Mouse (Mus musculus) heart, postnatal 0 days (tissue): Measurements from ENCODE around the gene Lins1. TPM values are rescaled to one million over a fixed set of nuclear protein-coding genes. Genes with fewer than 3 reads are reported as not detected.

Source experiments
- ATAC-seq: fragments of 200-750 bp; cut with Nextera tagmentation; 2 replicates; pipeline ENCODE4 v1.8.0; 2017; ENCODE audit warnings: low read depth, moderate number of reproducible peaks, moderate library complexity; ENCODE audit not compliant: insufficient read depth
- DNase-seq: peaks from one replicate; pipeline ENCODE4 v3.0.0-alpha.2; 2016; ENCODE audit warnings: low spot score
- H3K27ac ChIP-seq: fragments of 300-500 bp; sonication (generic); 2 replicates; pipeline ENCODE4 v1.5.1; 2014; ENCODE audit warnings: low read depth, mild to moderate bottlenecking
- H3K27me3 ChIP-seq: fragments of 300-500 bp; sonication (generic); 2 replicates; pipeline ENCODE4 v1.6.1; 2014; ENCODE audit warnings: low read length, mixed read lengths; ENCODE audit not compliant: control insufficient read depth, insufficient read depth
- H3K36me3 ChIP-seq: fragments of 300-500 bp; sonication (generic); replicated peaks from 2 replicates; pipeline ENCODE4 v1.6.1; 2014; ENCODE audit warnings: low read length, mixed read lengths; ENCODE audit not compliant: control insufficient read depth, insufficient read depth
- H3K4me1 ChIP-seq: fragments of 300-500 bp; sonication (generic); 2 replicates; pipeline ENCODE4 v1.6.1; 2014; ENCODE audit warnings: antibody characterized with exemption; ENCODE audit not compliant: control insufficient read depth, insufficient read depth
- H3K4me2 ChIP-seq: fragments of 300-500 bp; sonication (generic); 2 replicates; pipeline ENCODE4 v1.6.1; 2014; ENCODE audit warnings: low read depth, mild to moderate bottlenecking, low read length, moderate library complexity
- H3K4me3 ChIP-seq: fragments of 300-500 bp; sonication (generic); 2 replicates; pipeline ENCODE4 v1.5.1; 2014; ENCODE audit warnings: low read depth, low read length
- H3K9ac ChIP-seq: fragments of 300-500 bp; sonication (generic); replicated peaks from 2 replicates; pipeline ENCODE4 v1.6.1; 2014; ENCODE audit warnings: low read depth, low read length, mixed read lengths
- H3K9me3 ChIP-seq: fragments of 300-500 bp; sonication (generic); replicated peaks from 2 replicates; pipeline ENCODE4 v1.6.1; 2016; ENCODE audit warnings: low read length; ENCODE audit not compliant: control insufficient read depth
- CTCF ChIP-seq: IDR thresholded peaks from 2 replicates; pipeline ENCODE4 v1.5.1; 2016; ENCODE audit warnings: antibody characterized with exemption, control low read depth, low read depth
- EP300 ChIP-seq: IDR thresholded peaks from 2 replicates; pipeline ENCODE4 v1.6.1; 2016; ENCODE audit warnings: antibody characterized with exemption, low read depth
- WGBS: fragments of 180-500 bp; shearing (Covaris S2); extraction: QIAGEN DNeasy Blood & Tissue Kit; methylation state at CpG from one replicate; pipeline ENCODE4 v1.1.7; 2014; 5-methylcytosine and 5-hydroxymethylcytosine counted together
- polyA plus RNA-seq: library from polyadenylated mRNA; unstranded; fragments of >200 nt; fragmentation: Nextera tagmentation; extraction: Ambion mirVana; gene quantifications from 2 replicates; pipeline ENCODE4 v1.2.1, GENCODE M21; 2015
- total RNA-seq: library from RNA; depleted of rRNA; stranded (reverse); fragments of >200 nt; gene quantifications from 2 replicates; pipeline ENCODE4 v1.2.3, GENCODE M21; 2014; ENCODE audit warnings: low replicate concordance

The Lins1 gene
- total and polyA plus RNA-seq, 2 experiments from 2014 or later: 2.1 to 5.6 TPM

- DNase-seq: no peak
- Histone ChIP-seq H3K9me3 (no peaks in the 10 kb centered on the region), H3K4me2 (no peak overlapping the region), H3K4me1 (no peaks in the 10 kb centered on the region; the same call in 1 of the 2 replicates), H3K27ac (no peak overlapping the region), H3K27me3 (no peaks in the 10 kb centered on the region), H3K36me3 (peaks cover 44% of the 10 kb centered on the region), H3K4me3 (no peak overlapping the region), H3K9ac (no peak overlapping the region)
- WGBS: 81% methylated on average over 9 of the region's 9 CpGs
- ATAC-seq: no peak
- TF ChIP-seq CTCF (no peak), EP300 (no peak)
Measured at GRCm38 (mm10) chr7:66655471-66655870, 34.2 kb upstream of the Lins1 start.

GRCm38 (mm10) chr7:66660291-66660690, 29.4 kb upstream of the Lins1 start:
- 0 out of 2 replicates have a peak, but pooled peaks have one; percentile 20 for ATAC-seq
- Histone ChIP-seq H3K4me2 (no peak overlapping the region), H3K9me3 (no peaks in the 10 kb centered on the region), H3K4me1 (no peaks in the 10 kb centered on the region), H3K4me3 (no peak overlapping the region), H3K9ac (no peak overlapping the region), H3K36me3 (peaks cover 36% of the 10 kb centered on the region), H3K27ac (no peak overlapping the region), H3K27me3 (no peaks in the 10 kb centered on the region)
- WGBS: 52% methylated on average over 7 of the region's 7 CpGs
- no peak for DNase-seq
- peak; percentile 15; the same call in 1 of the 2 replicates for TF ChIP-seq CTCF
- no peak for TF ChIP-seq EP300

GRCm38 (mm10) chr7:66660972-66661371, 28.7 kb upstream of the Lins1 start:
- H3K4me3 ChIP-seq: no peak overlapping the region
- no peak overlapping the region for H3K9ac ChIP-seq
- no peak overlapping the region for H3K27ac ChIP-seq
- H3K4me2 ChIP-seq: no peak overlapping the region
- DNase-seq: no peak
- 70% methylated on average over 8 of the region's 8 CpGs for WGBS
- H3K9me3 ChIP-seq: no peaks in the 10 kb centered on the region
- no peak for ATAC-seq
- H3K36me3 ChIP-seq: peaks cover 29% of the 10 kb centered on the region
- no peaks in the 10 kb centered on the region for H3K27me3 ChIP-seq
- no peak for TF ChIP-seq CTCF
- TF ChIP-seq EP300: no peak
- H3K4me1 ChIP-seq: no peaks in the 10 kb centered on the region

GRCm38 (mm10) chr7:66661572-66661971, 28.1 kb upstream of the Lins1 start:
- WGBS: 10% methylated on average over 8 of the region's 8 CpGs
- DNase-seq: peak; percentile 77
- H3K27me3 ChIP-seq: no peaks in the 10 kb centered on the region
- H3K9ac ChIP-seq: no peak overlapping the region
- H3K4me3 ChIP-seq: peak overlapping the region; percentile 29
- no peak overlapping the region for H3K27ac ChIP-seq
- peak; percentile 72 for ATAC-seq
- TF ChIP-seq EP300 (no peak), CTCF (peak; percentile 86)
- peak overlapping the region; percentile 39 for H3K4me2 ChIP-seq
- H3K36me3 ChIP-seq: peaks cover 27% of the 10 kb centered on the region
- no peaks in the 10 kb centered on the region for H3K4me1 ChIP-seq
- H3K9me3 ChIP-seq: no peaks in the 10 kb centered on the region

GRCm38 (mm10) chr7:66663548-66663947, 26.1 kb upstream of the Lins1 start:
- H3K36me3 ChIP-seq: peaks cover 21% of the 10 kb centered on the region
- H3K9me3 ChIP-seq: peaks cover 5% of the 10 kb centered on the region
- H3K9ac ChIP-seq: no peak overlapping the region
- ATAC-seq: no peak
- no peak for DNase-seq
- no peak overlapping the region for H3K4me3 ChIP-seq
- H3K4me2 ChIP-seq: no peak overlapping the region
- H3K4me1 ChIP-seq: no peaks in the 10 kb centered on the region
- H3K27ac ChIP-seq: no peak overlapping the region
- 85% methylated on average over 3 of the region's 3 CpGs for WGBS
- no peak for TF ChIP-seq EP300
- no peaks in the 10 kb centered on the region for H3K27me3 ChIP-seq

- ATAC-seq (no peak), DNase-seq (no peak)
- no peak overlapping the region for H3K4me2 ChIP-seq
- H3K4me3 ChIP-seq: no peak overlapping the region
- no peaks in the 10 kb centered on the region for H3K4me1 ChIP-seq
- no peaks in the 10 kb centered on the region for H3K27me3 ChIP-seq
- no peak overlapping the region for H3K9ac ChIP-seq
- TF ChIP-seq CTCF: no peak
- TF ChIP-seq EP300: no peak
- H3K27ac ChIP-seq: no peak overlapping the region
- H3K36me3 ChIP-seq: peaks cover 24% of the 10 kb centered on the region; the same call in 1 of the 2 replicates
- peaks cover 6% of the 10 kb centered on the region for H3K9me3 ChIP-seq
Measured at GRCm38 (mm10) chr7:66667064-66667463, 22.6 kb upstream of the Lins1 start.
